Mouse (Mus musculus) midbrain, embryonic 14.5 days (tissue): ENCODE results near the gene Neurog3. TPM values are rescaled to one million over a fixed set of nuclear protein-coding genes. Genes with fewer than 3 reads are reported as not detected.

Experiments used
- ATAC-seq: fragments of 200-750 bp; cut with Nextera tagmentation; 2 replicates; pipeline ENCODE4 v1.8.0; 2017; ENCODE audit warnings: moderate number of reproducible peaks, moderate library complexity; ENCODE audit not compliant: low FRiP score, low TSS enrichment
- DNase-seq: peaks from one replicate; pipeline ENCODE4 v3.0.0-alpha.2; 2015
- H3K27ac ChIP-seq: fragments of 300-500 bp; sonication (generic); replicated peaks from 2 replicates; pipeline ENCODE4 v1.5.1; 2014; ENCODE audit warnings: mild to moderate bottlenecking, low read depth, low read length, moderate library complexity
- H3K27me3 ChIP-seq: fragments of 300-500 bp; sonication (generic); 2 replicates; pipeline ENCODE4 v1.6.1; 2014; ENCODE audit warnings: low read length, control low read depth, mixed read lengths; ENCODE audit not compliant: control insufficient read depth, insufficient read depth
- H3K36me3 ChIP-seq: fragments of 300-500 bp; sonication (generic); 2 replicates; pipeline ENCODE4 v1.6.1; 2014; ENCODE audit warnings: low read length, control low read depth; ENCODE audit not compliant: control insufficient read depth, insufficient read depth
- H3K4me1 ChIP-seq: fragments of 300-500 bp; sonication (generic); 2 replicates; pipeline ENCODE4 v1.6.1; 2014; ENCODE audit warnings: mild to moderate bottlenecking, antibody characterized with exemption, low read length, control low read depth; ENCODE audit not compliant: control insufficient read depth, insufficient read depth
- H3K4me2 ChIP-seq: fragments of 300-500 bp; sonication (generic); 2 replicates; pipeline ENCODE4 v1.6.1; 2014; ENCODE audit warnings: mild to moderate bottlenecking, low read length, moderate library complexity
- H3K4me3 ChIP-seq: fragments of 300-500 bp; sonication (generic); replicated peaks from 2 replicates; pipeline ENCODE4 v1.5.1; 2014; ENCODE audit warnings: low read depth, low read length
- H3K9ac ChIP-seq: fragments of 300-500 bp; sonication (generic); replicated peaks from 2 replicates; pipeline ENCODE4 v1.6.1; 2014; ENCODE audit warnings: mild to moderate bottlenecking, low read length, moderate library complexity
- H3K9me3 ChIP-seq: fragments of 300-500 bp; sonication (generic); 2 replicates; pipeline ENCODE4 v1.6.1; 2016; ENCODE audit warnings: low read length, control low read depth, mixed read lengths; ENCODE audit not compliant: control insufficient read depth
- WGBS: fragments of 180-500 bp; shearing (Covaris S2); extraction: QIAGEN DNeasy Blood & Tissue Kit; methylation state at CpG from one replicate; pipeline ENCODE4 v1.1.7; 2014; 5-methylcytosine and 5-hydroxymethylcytosine counted together
- polyA plus RNA-seq: library from polyadenylated mRNA; unstranded; fragments of >200 nt; fragmentation: Nextera tagmentation; extraction: Ambion mirVana; gene quantifications from 2 replicates; pipeline ENCODE4 v1.2.1, GENCODE M21; 2014

The Neurog3 gene
- polyA plus RNA-seq, 1 experiment from 2014 or later: not detected

GRCm38 (mm10) chr10:62127711-62128231, 5.1 kb upstream of the Neurog3 start:
- 37% methylated on average over 21 of the region's 21 CpGs for WGBS
- H3K9me3 ChIP-seq: no peaks in the 10 kb centered on the region
- peak; percentile 33 for DNase-seq
- no peak overlapping the region for H3K9ac ChIP-seq
- H3K36me3 ChIP-seq: no peaks in the 10 kb centered on the region
- H3K4me2 ChIP-seq: peak overlapping the region; percentile 25; the same call in 1 of the 2 replicates
- ATAC-seq: no peak
- H3K4me1 ChIP-seq: no peaks in the 10 kb centered on the region
- no peak overlapping the region for H3K4me3 ChIP-seq
- H3K27me3 ChIP-seq: peaks cover 61% of the 10 kb centered on the region
- H3K27ac ChIP-seq: no peak overlapping the region

GRCm38 (mm10) chr10:62128316-62128951, 4.5 kb upstream of the Neurog3 start:
- no peak overlapping the region for H3K27ac ChIP-seq
- H3K4me2 ChIP-seq: no peak overlapping the region
- H3K27me3 ChIP-seq: peaks cover 67% of the 10 kb centered on the region
- no peaks in the 10 kb centered on the region; the same call in 1 of the 2 replicates for H3K4me1 ChIP-seq
- DNase-seq: no peak
- no peak overlapping the region for H3K9ac ChIP-seq
- no peak for ATAC-seq
- 2% methylated on average over 32 of the region's 32 CpGs for WGBS
- H3K9me3 ChIP-seq: no peaks in the 10 kb centered on the region
- H3K36me3 ChIP-seq: no peaks in the 10 kb centered on the region
- no peak overlapping the region for H3K4me3 ChIP-seq

GRCm38 (mm10) chr10:62135696-62136470, 3.0 kb downstream of the Neurog3 start:
- no peak overlapping the region for H3K4me2 ChIP-seq
- H3K4me1 ChIP-seq: peaks cover 3% of the 10 kb centered on the region; the same call in 1 of the 2 replicates
- DNase-seq (no peak), ATAC-seq (no peak)
- no peaks in the 10 kb centered on the region for H3K36me3 ChIP-seq
- no peak overlapping the region for H3K4me3 ChIP-seq
- no peaks in the 10 kb centered on the region for H3K9me3 ChIP-seq
- H3K9ac ChIP-seq: no peak overlapping the region
- no peak overlapping the region for H3K27ac ChIP-seq
- peaks cover 67% of the 10 kb centered on the region for H3K27me3 ChIP-seq
- WGBS: 2% methylated on average over 8 of the region's 8 CpGs

- Histone ChIP-seq H3K4me1 (peaks cover 3% of the 10 kb centered on the region; the same call in 1 of the 2 replicates), H3K36me3 (no peaks in the 10 kb centered on the region), H3K4me3 (no peak overlapping the region), H3K4me2 (no peak overlapping the region), H3K27ac (no peak overlapping the region), H3K27me3 (peaks cover 54% of the 10 kb centered on the region), H3K9ac (no peak overlapping the region), H3K9me3 (no peaks in the 10 kb centered on the region)
- 7% methylated on average over 4 of the region's 4 CpGs for WGBS
- DNase-seq (no peak), ATAC-seq (no peak)
These were observed 4.3 kb downstream of the Neurog3 start for GRCm38 (mm10) chr10:62137150-62137549.

- Histone ChIP-seq H3K4me1 (peaks cover 3% of the 10 kb centered on the region; the same call in 1 of the 2 replicates), H3K27me3 (peaks cover 46% of the 10 kb centered on the region), H3K4me3 (no peak overlapping the region), H3K4me2 (no peak overlapping the region), H3K36me3 (no peaks in the 10 kb centered on the region), H3K9ac (no peak overlapping the region), H3K9me3 (no peaks in the 10 kb centered on the region), H3K27ac (no peak overlapping the region)
- 18% methylated on average over 3 of the region's 3 CpGs for WGBS
- no peak for ATAC-seq
- peak; percentile 42 for DNase-seq
These were observed 5.2 kb downstream of the Neurog3 start for GRCm38 (mm10) chr10:62138040-62138439.

- no peaks in the 10 kb centered on the region for H3K27me3 ChIP-seq
- no peak within 1 kb of the TSS for H3K4me2 ChIP-seq
- ATAC-seq: no peak
- H3K4me3 ChIP-seq: no peak within 1 kb of the TSS
- H3K36me3 ChIP-seq: no peaks in the 10 kb centered on the region
- no peaks in the 10 kb centered on the region for H3K9me3 ChIP-seq
- WGBS: 75% methylated on average over 8 of the region's 8 CpGs
- no peaks in the 10 kb centered on the region for H3K4me1 ChIP-seq
- H3K9ac ChIP-seq: no peak within 1 kb of the TSS
- H3K27ac ChIP-seq: no peak within 1 kb of the TSS
- no peak for DNase-seq
These were observed 10.9 kb downstream of the Neurog3 start, which contains the start of gene Fam241b for GRCm38 (mm10) chr10:62143820-62144219. Gene Fam241b (minus strand): TSS chr10:62143920.

- no peaks in the 10 kb centered on the region for H3K27me3 ChIP-seq
- DNase-seq: no peak
These were observed 13.1 kb downstream of the Neurog3 start for GRCm38 (mm10) chr10:62145957-62146356.

GRCm38 (mm10) chr10:62147466-62148248, 14.8 kb downstream of the Neurog3 start:
- H3K27me3 ChIP-seq: no peaks in the 10 kb centered on the region
- no peak overlapping the region for H3K4me2 ChIP-seq
- DNase-seq (no peak), ATAC-seq (no peak)
- H3K27ac ChIP-seq: no peak overlapping the region
- H3K4me3 ChIP-seq: no peak overlapping the region
- WGBS: 46% methylated on average over 12 of the region's 12 CpGs
- H3K9ac ChIP-seq: no peak overlapping the region
- H3K9me3 ChIP-seq: no peaks in the 10 kb centered on the region
- H3K4me1 ChIP-seq: 0 out of 2 replicates have a peak, but pooled peaks cover 3% of the 10 kb centered on the region
- no peaks in the 10 kb centered on the region for H3K36me3 ChIP-seq

More at GRCm38 (mm10) chr10:62145957-62146356, 13.1 kb downstream of the Neurog3 start:
- no peaks in the 10 kb centered on the region for H3K36me3 ChIP-seq
- H3K4me2 ChIP-seq: no peak overlapping the region
- H3K4me1 ChIP-seq: 0 out of 2 replicates have a peak, but pooled peaks cover 3% of the 10 kb centered on the region
- H3K9ac ChIP-seq: no peak overlapping the region
- no peaks in the 10 kb centered on the region for H3K9me3 ChIP-seq
- ATAC-seq: no peak
- H3K4me3 ChIP-seq: no peak overlapping the region
- H3K27ac ChIP-seq: no peak overlapping the region
- 41% methylated on average over 5 of the region's 5 CpGs for WGBS
